Mouse (Mus musculus): ENCODE data around the gene Igsf8. TPM values are rescaled to one million over a fixed set of nuclear protein-coding genes. Genes with fewer than 3 reads are reported as not detected.

Gene Igsf8
- polyA plus RNA-seq, 1 experiment from 2014 or later: 112 TPM

GRCm38 (mm10) chr1:172328461-172328860, 67.0 kb downstream of the Igsf8 start:
- H3K4me3 ChIP-seq (replicated peaks): peak overlapping the region; percentile 39
- H3K27me3 ChIP-seq: peaks cover 33% of the 10 kb centered on the region
- no peaks in the 10 kb centered on the region for H3K36me3 ChIP-seq
- peaks cover 44% of the 10 kb centered on the region for H3K4me1 ChIP-seq (replicated peaks)
- no peaks in the 10 kb centered on the region for H3K9me3 ChIP-seq
- H3K4me2 ChIP-seq (replicated peaks): peak overlapping the region; percentile 66
- no peak overlapping the region; the same call in 1 of the 2 replicates for H3K27ac ChIP-seq
- 88% methylated on average over 7 of the region's 7 CpGs for WGBS
- H3K9ac ChIP-seq (replicated peaks): peak overlapping the region; percentile 68; the same call in 1 of the 2 replicates
- ATAC-seq: no peak

- H3K4me3 ChIP-seq (replicated peaks): peak within 1 kb of the TSS; percentile 39
- ATAC-seq: peak; percentile 89
- WGBS: 14% methylated on average over 9 of the region's 9 CpGs
Measured at GRCm38 (mm10) chr1:172329131-172329530, 67.7 kb downstream of the Igsf8 start, which contains the start of gene Kcnj9. Kcnj9 (minus strand) TSS chr1:172329318.

GRCm38 (mm10) chr1:172329616-172330015, 68.2 kb downstream of the Igsf8 start:
- H3K27me3 ChIP-seq: peaks cover 33% of the 10 kb centered on the region
- peak; percentile 25 for ATAC-seq
- peak overlapping the region; percentile 65; the same call in 1 of the 2 replicates for H3K27ac ChIP-seq

More at GRCm38 (mm10) chr1:172329131-172329530, 67.7 kb downstream of the Igsf8 start, which contains the start of gene Kcnj9:
- Histone ChIP-seq H3K36me3 (no peaks in the 10 kb centered on the region), H3K27ac (peak within 1 kb of the TSS; percentile 74), H3K9ac (replicated peaks) (peak within 1 kb of the TSS; percentile 68), H3K27me3 (peaks cover 33% of the 10 kb centered on the region), H3K4me1 (replicated peaks) (peaks cover 38% of the 10 kb centered on the region), H3K9me3 (no peaks in the 10 kb centered on the region), H3K4me2 (replicated peaks) (peak within 1 kb of the TSS; percentile 66)

GRCm38 (mm10) chr1:172331422-172331947, 70.0 kb downstream of the Igsf8 start:
- ATAC-seq: no peak
- H3K36me3 ChIP-seq: no peaks in the 10 kb centered on the region
- 66% methylated on average over 8 of the region's 8 CpGs for WGBS

More at GRCm38 (mm10) chr1:172329616-172330015, 68.2 kb downstream of the Igsf8 start:
- Histone ChIP-seq H3K36me3 (no peaks in the 10 kb centered on the region), H3K4me1 (replicated peaks) (peaks cover 33% of the 10 kb centered on the region), H3K9me3 (no peaks in the 10 kb centered on the region), H3K9ac (replicated peaks) (peak overlapping the region; percentile 68; the same call in 1 of the 2 replicates), H3K4me2 (replicated peaks) (peak overlapping the region; percentile 66), H3K4me3 (replicated peaks) (peak overlapping the region; percentile 39; the same call in 1 of the 2 replicates)
- WGBS: 65% methylated on average over 6 of the region's 6 CpGs

GRCm38 (mm10) chr1:172332925-172333324, 71.5 kb downstream of the Igsf8 start:
- ATAC-seq: no peak
- no peak overlapping the region for H3K9ac ChIP-seq (replicated peaks)
- no peaks in the 10 kb centered on the region for H3K9me3 ChIP-seq
- peaks cover 21% of the 10 kb centered on the region for H3K4me1 ChIP-seq (replicated peaks)
- WGBS: 87% methylated on average over 2 of the region's 2 CpGs
- peaks cover 11% of the 10 kb centered on the region for H3K27me3 ChIP-seq
- H3K27ac ChIP-seq: no peak overlapping the region
- no peak overlapping the region for H3K4me2 ChIP-seq (replicated peaks)
- H3K4me3 ChIP-seq (replicated peaks): no peak overlapping the region
- H3K36me3 ChIP-seq: no peaks in the 10 kb centered on the region

More at GRCm38 (mm10) chr1:172331422-172331947, 70.0 kb downstream of the Igsf8 start:
- Histone ChIP-seq H3K9ac (replicated peaks) (no peak overlapping the region), H3K4me1 (replicated peaks) (peaks cover 24% of the 10 kb centered on the region), H3K27ac (no peak overlapping the region), H3K9me3 (no peaks in the 10 kb centered on the region), H3K4me3 (replicated peaks) (no peak overlapping the region), H3K4me2 (replicated peaks) (no peak overlapping the region), H3K27me3 (peaks cover 23% of the 10 kb centered on the region)

- 12% methylated on average over 3 of the region's 3 CpGs for WGBS
- Histone ChIP-seq H3K27me3 (peaks cover 9% of the 10 kb centered on the region; the same call in 1 of the 2 replicates), H3K9me3 (no peaks in the 10 kb centered on the region), H3K27ac (no peak overlapping the region), H3K4me1 (replicated peaks) (peaks cover 15% of the 10 kb centered on the region), H3K4me3 (replicated peaks) (no peak overlapping the region), H3K9ac (replicated peaks) (no peak overlapping the region), H3K4me2 (replicated peaks) (no peak overlapping the region), H3K36me3 (no peaks in the 10 kb centered on the region)
- ATAC-seq: no peak
Measured at GRCm38 (mm10) chr1:172333512-172333911, 72.1 kb downstream of the Igsf8 start.

- Histone ChIP-seq H3K9ac (replicated peaks) (no peak overlapping the region), H3K27me3 (peaks cover 12% of the 10 kb centered on the region; the same call in 1 of the 2 replicates), H3K9me3 (no peaks in the 10 kb centered on the region), H3K36me3 (no peaks in the 10 kb centered on the region), H3K27ac (no peak overlapping the region), H3K4me1 (replicated peaks) (peaks cover 7% of the 10 kb centered on the region), H3K4me2 (replicated peaks) (no peak overlapping the region), H3K4me3 (replicated peaks) (no peak overlapping the region)
- no peak for ATAC-seq
- 75% methylated on average over 15 of the region's 15 CpGs for WGBS
Measured at GRCm38 (mm10) chr1:172335804-172336203, 74.4 kb downstream of the Igsf8 start.

GRCm38 (mm10) chr1:172337411-172338185, 76.2 kb downstream of the Igsf8 start:
- Histone ChIP-seq H3K4me3 (replicated peaks) (no peak overlapping the region), H3K27me3 (peaks cover 19% of the 10 kb centered on the region), H3K4me2 (replicated peaks) (no peak overlapping the region), H3K9me3 (no peaks in the 10 kb centered on the region), H3K36me3 (no peaks in the 10 kb centered on the region), H3K9ac (replicated peaks) (no peak overlapping the region), H3K27ac (no peak overlapping the region), H3K4me1 (replicated peaks) (peaks cover 14% of the 10 kb centered on the region)
- ATAC-seq: no peak
- 25% methylated on average over 2 of the region's 2 CpGs for WGBS

GRCm38 (mm10) chr1:172340729-172341321, 79.4 kb downstream of the Igsf8 start, which contains the start of gene Kcnj10:
Kcnj10 (plus strand) TSS chr1:172341210.
- no peaks in the 10 kb centered on the region for H3K9me3 ChIP-seq
- H3K4me2 ChIP-seq (replicated peaks): peak within 1 kb of the TSS; percentile 68
- H3K27me3 ChIP-seq: peaks cover 22% of the 10 kb centered on the region
- H3K36me3 ChIP-seq: no peaks in the 10 kb centered on the region
- H3K9ac ChIP-seq (replicated peaks): peak within 1 kb of the TSS; percentile 56
- peak within 1 kb of the TSS; percentile 48 for H3K4me3 ChIP-seq (replicated peaks)
- ATAC-seq: peak; percentile 93
- peaks cover 23% of the 10 kb centered on the region for H3K4me1 ChIP-seq (replicated peaks)
- WGBS: 1% methylated on average over 37 of the region's 38 CpGs
- peak within 1 kb of the TSS; percentile 3; the same call in 1 of the 2 replicates for H3K27ac ChIP-seq

GRCm38 (mm10) chr1:172341386-172341785, 79.9 kb downstream of the Igsf8 start:
- H3K4me1 ChIP-seq (replicated peaks): peaks cover 23% of the 10 kb centered on the region
- no peaks in the 10 kb centered on the region for H3K36me3 ChIP-seq
- peak overlapping the region; percentile 48 for H3K4me3 ChIP-seq (replicated peaks)
- H3K9ac ChIP-seq (replicated peaks): peak overlapping the region; percentile 56
- H3K9me3 ChIP-seq: no peaks in the 10 kb centered on the region
- H3K4me2 ChIP-seq (replicated peaks): peak overlapping the region; percentile 68
- peaks cover 22% of the 10 kb centered on the region for H3K27me3 ChIP-seq
- H3K27ac ChIP-seq: no peak overlapping the region
- 19% methylated on average over 10 of the region's 10 CpGs for WGBS
- ATAC-seq: peak; percentile 6; the same call in 1 of the 2 replicates

GRCm38 (mm10) chr1:172342729-172343128, 81.3 kb downstream of the Igsf8 start:
- peaks cover 23% of the 10 kb centered on the region for H3K4me1 ChIP-seq (replicated peaks)
- 86% methylated on average over 2 of the region's 3 CpGs for WGBS
- no peaks in the 10 kb centered on the region for H3K36me3 ChIP-seq
- no peak overlapping the region for H3K27ac ChIP-seq
- ATAC-seq: peak; percentile 57
- H3K27me3 ChIP-seq: peaks cover 22% of the 10 kb centered on the region
- H3K4me2 ChIP-seq (replicated peaks): peak overlapping the region; percentile 68
- no peaks in the 10 kb centered on the region for H3K9me3 ChIP-seq
- no peak overlapping the region for H3K9ac ChIP-seq (replicated peaks)
- 0 out of 2 replicates have a peak overlapping the region, but pooled peaks have one; percentile 6 for H3K4me3 ChIP-seq (replicated peaks)
